Mouse (Mus musculus): ENCODE measurements around the gene Cradd.

The Cradd gene

DNA sequence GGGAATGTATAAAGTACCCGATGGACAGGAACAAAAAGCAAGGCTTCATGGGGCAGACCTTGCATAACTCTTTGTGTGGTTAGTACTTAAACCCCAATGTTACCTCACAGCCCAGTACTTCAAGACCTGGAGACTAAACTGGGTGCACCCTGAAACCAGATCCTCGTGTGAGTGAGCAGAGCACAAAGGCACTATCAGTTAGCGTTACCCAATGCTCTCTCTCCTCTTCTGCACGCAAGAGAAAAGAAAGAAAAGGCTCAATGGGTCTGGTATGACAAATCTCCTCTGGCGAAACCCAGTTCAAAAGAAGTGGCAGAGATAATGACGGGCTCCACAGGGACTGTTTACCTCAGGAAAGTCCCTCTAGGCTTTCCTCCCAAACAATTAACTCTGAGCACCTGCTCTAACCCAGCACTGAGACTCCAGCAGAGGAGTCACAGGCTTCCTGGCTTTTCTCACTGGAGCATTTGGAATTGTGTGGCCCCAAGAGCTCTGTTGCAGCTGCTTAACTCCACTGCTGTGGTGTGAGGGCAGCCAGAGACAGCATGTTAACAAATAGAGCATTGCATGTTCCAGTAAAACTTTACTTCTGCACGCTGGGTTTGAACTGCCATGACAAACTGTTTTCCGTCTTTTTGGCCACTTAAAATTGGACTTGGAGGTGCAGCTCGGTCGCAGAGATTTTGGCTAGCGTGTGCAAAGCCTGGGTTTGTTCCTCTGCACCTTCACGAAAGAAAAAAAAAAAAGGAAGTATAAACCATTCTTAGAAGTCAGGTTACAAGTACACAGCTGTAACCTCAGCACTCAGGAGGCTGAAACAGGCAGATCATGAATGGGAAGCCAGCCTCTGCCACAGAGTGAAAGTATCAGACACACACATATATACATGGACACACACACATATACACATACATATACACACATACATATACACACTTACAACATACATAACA lies 21.4 kb downstream of the Cradd start:
- peak; percentile 32 for DNase-seq (ENCODE audit: low read depth, low spot score)
- Histone ChIP-seq H3K27me3 (ENCODE audit: control insufficient read depth, insufficient read depth, low read length, poor library complexity, severe bottlenecking) (no peaks in the 10 kb centered on the region), H3K36me3 (ENCODE audit: control insufficient read depth, insufficient read depth, low read length, poor library complexity, severe bottlenecking) (no peaks in the 10 kb centered on the region)

DNA sequence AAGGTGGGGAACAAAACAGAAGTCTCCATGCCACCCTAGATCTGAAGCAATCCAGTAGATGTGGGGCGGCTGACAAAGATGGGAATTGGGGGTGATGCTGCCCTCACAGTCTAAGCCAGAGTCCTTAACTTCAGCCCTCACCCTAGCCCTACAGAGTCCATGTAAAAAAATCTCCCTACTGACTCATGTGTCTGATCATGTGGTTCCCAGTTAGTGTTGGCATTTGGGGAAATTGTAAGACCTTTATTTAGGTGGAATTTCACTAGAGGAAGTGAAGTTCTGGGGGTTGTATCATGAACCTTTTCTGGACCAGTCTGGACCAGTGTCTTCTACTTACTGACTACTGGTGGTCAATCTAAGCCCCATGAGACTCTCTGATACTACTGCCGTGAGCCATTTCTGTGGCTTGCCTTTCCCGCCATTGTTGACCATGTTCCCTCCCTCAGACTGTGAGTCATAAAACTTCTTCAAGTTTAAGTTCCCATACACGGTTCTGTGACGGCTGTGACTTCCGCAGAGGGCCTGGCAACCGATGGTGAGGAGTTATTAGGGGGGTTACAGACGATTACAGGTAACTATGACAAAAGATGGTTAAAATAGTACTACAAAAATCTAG lies 23.6 kb downstream of the Cradd start:
- Histone ChIP-seq H3K36me3 (ENCODE audit: control insufficient read depth, insufficient read depth, low read length, poor library complexity, severe bottlenecking) (no peaks in the 10 kb centered on the region), H3K27me3 (ENCODE audit: control insufficient read depth, insufficient read depth, low read length, poor library complexity, severe bottlenecking) (no peaks in the 10 kb centered on the region)
- DNase-seq (ENCODE audit: low read depth, low spot score) = no peak

DNA sequence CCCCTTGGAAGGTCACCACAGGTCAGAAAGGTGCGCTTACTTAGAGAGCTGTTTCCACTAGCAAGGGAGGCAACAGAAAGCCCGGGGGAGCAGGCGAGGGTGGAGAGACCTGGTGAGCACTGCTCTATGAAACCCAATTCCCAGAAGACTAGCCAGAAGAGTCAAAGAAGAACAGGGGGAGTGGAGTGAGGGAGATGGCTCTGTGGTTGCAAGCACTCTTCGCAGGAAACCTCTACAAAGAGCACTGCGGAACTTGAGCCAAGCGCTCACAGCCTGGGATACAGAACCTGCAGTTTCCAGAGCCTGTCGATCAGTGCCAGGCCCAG lies 24.2 kb downstream of the Cradd start:
- peak; percentile 50 for DNase-seq (ENCODE audit: low read depth, low spot score)
- H3K27me3 ChIP-seq (ENCODE audit: control insufficient read depth, insufficient read depth, low read length, poor library complexity, severe bottlenecking) = no peaks in the 10 kb centered on the region
- H3K36me3 ChIP-seq (ENCODE audit: control insufficient read depth, insufficient read depth, low read length, poor library complexity, severe bottlenecking) = no peaks in the 10 kb centered on the region

DNA sequence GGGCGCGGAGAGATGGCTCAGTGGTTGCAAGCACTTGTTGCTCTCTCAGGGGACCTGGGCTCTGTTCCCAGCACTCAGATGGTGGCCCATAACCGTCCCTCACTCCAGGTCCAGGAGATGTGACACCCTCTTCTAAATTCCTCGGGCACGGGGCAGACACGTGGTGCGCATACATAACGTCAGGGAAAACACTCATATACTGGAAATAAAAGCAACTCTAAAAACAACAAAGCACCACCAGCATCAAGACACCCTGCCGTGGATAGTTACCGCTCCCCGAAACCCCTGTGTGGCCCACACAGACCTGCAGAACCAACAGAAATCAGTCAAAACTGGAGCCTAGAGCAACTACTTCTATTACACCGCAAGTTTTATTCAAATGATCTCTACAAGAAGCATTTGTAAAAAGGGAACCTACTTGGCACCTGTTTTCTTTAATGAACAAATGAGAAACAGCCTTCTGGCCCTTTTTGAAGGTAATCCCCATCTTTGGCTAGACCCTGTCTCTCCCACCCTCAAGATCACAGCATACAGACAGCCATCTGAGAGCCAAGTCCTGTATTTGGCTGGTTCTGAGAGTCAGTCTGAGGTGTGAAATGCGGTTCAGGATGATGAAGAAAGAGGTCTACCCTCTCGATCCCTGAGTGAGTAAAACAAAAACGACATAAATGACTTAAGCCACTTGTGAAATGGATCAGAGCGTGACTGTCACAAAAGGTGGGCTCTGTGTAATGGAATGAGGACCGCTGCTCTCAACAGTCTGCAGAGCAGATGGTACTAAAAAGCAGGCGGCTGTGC lies 24.7 kb downstream of the Cradd start:
- peak; percentile 53 for DNase-seq (ENCODE audit: low read depth, low spot score)
- Histone ChIP-seq H3K36me3 (ENCODE audit: control insufficient read depth, insufficient read depth, low read length, poor library complexity, severe bottlenecking) (no peaks in the 10 kb centered on the region), H3K27me3 (ENCODE audit: control insufficient read depth, insufficient read depth, low read length, poor library complexity, severe bottlenecking) (no peaks in the 10 kb centered on the region)

DNA sequence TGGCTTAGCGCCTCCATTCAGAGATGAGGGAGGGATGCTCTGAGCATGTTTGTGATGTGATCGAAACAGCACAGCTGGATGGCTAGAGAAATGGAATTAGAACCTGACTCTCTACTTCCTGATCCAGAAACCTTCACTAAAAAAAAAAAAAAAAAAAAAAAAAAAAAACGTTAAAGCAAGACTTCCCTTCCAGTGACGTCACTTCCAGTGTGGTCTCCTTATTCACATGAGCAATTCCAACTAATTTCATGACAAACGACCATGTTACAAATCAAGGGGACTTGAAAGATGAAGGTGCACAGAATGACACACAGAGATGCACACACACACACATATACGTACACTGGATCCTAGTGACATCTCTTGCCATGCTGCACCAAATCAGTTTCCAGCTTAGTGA lies 25.4 kb downstream of the Cradd start:
- H3K36me3 ChIP-seq (ENCODE audit: control insufficient read depth, insufficient read depth, low read length, poor library complexity, severe bottlenecking) = no peaks in the 10 kb centered on the region
- peak; percentile 19 for DNase-seq (ENCODE audit: low read depth, low spot score)
- H3K27me3 ChIP-seq (ENCODE audit: control insufficient read depth, insufficient read depth, low read length, poor library complexity, severe bottlenecking) = no peaks in the 10 kb centered on the region

DNA sequence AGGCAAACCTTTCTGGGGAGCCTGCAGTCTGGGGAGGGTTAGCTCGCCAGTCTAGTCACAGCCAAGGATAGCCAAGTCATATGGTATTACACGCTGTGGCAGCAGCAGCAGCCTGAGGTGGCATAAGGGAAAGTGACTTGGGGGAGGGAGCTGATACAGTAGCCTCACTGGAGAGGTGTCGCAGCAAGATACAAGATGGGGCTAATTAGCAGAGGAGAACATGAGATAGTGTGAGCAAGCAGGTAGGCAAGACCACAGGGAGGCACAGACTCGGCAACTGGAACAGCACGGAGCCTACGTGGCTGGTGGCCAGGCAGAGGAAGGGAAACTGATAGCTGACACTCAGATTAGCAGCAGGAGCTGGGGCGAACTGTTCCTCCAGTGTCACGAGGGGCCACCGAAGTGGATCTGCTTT lies 26.2 kb downstream of the Cradd start:
- peak; percentile 56 for DNase-seq (ENCODE audit: low read depth, low spot score)
- H3K27me3 ChIP-seq (ENCODE audit: control insufficient read depth, insufficient read depth, low read length, poor library complexity, severe bottlenecking) = no peaks in the 10 kb centered on the region
- H3K36me3 ChIP-seq (ENCODE audit: control insufficient read depth, insufficient read depth, low read length, poor library complexity, severe bottlenecking) = no peaks in the 10 kb centered on the region

DNA sequence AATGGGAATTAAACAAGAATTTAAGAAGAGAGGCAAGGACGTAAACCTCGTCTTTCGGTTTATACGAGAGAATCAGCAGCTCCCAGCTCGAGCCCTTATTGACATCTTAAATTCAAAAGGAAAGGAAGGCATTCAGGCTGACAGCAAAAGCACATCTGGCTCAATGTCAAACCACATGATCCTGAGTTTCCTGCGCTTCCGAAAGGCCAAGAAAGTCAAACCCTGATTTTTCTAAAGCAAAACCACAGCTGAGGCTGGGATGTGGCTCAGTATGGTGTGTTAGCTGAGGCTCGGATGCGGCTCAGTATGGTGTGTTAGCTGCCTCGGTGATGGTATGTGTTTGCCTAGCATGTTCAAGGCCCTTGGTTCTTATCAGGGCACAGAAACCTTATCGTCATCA lies 26.9 kb downstream of the Cradd start:
- DNase-seq (ENCODE audit: low read depth, low spot score) = no peak
- H3K36me3 ChIP-seq (ENCODE audit: control insufficient read depth, insufficient read depth, low read length, poor library complexity, severe bottlenecking) = no peaks in the 10 kb centered on the region
- H3K27me3 ChIP-seq (ENCODE audit: control insufficient read depth, insufficient read depth, low read length, poor library complexity, severe bottlenecking) = no peaks in the 10 kb centered on the region

DNA sequence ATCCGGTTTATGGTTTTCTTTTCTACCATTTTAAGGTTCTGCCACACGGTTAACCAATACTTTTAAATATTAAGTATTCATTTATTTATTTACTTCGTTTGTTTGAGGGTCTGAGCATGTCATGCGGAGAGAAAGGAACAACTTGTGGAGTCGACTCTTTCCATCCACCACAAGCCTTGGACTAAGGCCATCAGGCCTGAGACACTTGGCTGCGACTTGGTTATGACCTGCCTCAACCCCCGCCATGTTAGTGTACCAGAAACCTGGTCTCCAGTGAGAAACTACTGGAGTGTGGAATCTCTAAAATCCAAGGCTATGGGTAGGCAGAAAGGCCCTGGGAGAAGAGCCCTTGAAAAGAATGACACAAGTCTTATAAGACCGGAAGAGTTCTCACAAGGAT lies 30.7 kb downstream of the Cradd start:
- H3K27me3 ChIP-seq (ENCODE audit: control insufficient read depth, insufficient read depth, low read length, poor library complexity, severe bottlenecking) = no peaks in the 10 kb centered on the region
- no peak for DNase-seq (ENCODE audit: low read depth, low spot score)
- H3K36me3 ChIP-seq (ENCODE audit: control insufficient read depth, insufficient read depth, low read length, poor library complexity, severe bottlenecking) = no peaks in the 10 kb centered on the region

DNA sequence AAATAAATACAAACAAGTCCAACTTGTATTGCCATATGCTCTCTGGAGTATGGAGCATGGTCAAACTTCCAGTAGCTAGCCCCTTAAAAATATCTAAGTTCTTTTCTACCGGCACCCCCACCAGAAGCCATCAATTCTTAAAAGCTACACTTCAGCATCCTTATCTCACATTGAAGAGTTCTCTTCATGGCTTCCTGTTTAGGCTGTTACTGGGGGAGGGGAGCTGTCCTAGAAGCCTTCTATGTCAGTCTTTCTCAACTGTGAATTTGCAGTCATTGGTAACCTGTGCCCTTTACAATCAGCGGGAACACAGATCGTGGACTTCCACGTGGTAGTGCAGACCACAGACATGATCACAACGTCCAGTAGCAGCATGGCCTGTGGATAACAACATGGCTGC lies 31.7 kb downstream of the Cradd start:
- DNase-seq (ENCODE audit: low read depth, low spot score) = no peak
- Histone ChIP-seq H3K36me3 (ENCODE audit: control insufficient read depth, insufficient read depth, low read length, poor library complexity, severe bottlenecking) (no peaks in the 10 kb centered on the region), H3K27me3 (ENCODE audit: control insufficient read depth, insufficient read depth, low read length, poor library complexity, severe bottlenecking) (no peaks in the 10 kb centered on the region)

DNA sequence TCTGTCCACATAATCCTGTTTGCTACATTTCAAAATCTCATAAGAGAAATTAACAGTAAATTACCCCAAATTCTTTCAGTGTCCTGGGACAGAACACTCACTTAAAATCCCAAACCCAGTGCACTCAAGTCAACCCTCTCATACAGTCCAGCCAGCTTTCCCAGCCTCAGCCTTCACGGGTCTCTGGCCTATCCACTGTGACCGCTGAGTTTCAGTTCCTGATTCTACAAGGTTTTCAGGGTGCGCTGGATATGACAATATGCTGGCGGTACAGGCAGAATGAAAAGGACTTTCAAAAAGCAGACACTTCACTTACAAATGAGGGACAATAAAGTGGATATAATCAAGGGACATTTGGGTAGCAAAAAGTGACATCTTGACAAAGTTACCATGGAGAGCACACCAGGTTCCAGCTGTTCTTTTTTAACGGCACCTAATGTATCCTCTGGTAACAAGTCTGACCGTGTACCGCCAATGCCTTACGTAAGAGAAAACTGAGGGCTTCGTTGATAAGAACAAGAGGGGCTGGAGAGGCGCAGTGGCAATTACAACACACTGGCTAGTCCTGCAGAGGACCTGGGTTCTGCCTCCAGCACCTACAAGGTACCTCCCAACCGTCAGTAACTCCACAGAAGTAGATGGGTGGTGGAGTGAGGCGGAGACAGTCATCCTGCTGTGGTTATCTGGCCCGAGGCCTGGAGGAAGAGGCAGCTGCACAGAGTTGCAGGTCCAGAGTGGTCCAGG lies 32.6 kb downstream of the Cradd start:
- H3K27me3 ChIP-seq (ENCODE audit: control insufficient read depth, insufficient read depth, low read length, poor library complexity, severe bottlenecking) = no peaks in the 10 kb centered on the region
- no peaks in the 10 kb centered on the region for H3K36me3 ChIP-seq (ENCODE audit: control insufficient read depth, insufficient read depth, low read length, poor library complexity, severe bottlenecking)
- peak; percentile 83 for DNase-seq (ENCODE audit: low read depth, low spot score)

DNA sequence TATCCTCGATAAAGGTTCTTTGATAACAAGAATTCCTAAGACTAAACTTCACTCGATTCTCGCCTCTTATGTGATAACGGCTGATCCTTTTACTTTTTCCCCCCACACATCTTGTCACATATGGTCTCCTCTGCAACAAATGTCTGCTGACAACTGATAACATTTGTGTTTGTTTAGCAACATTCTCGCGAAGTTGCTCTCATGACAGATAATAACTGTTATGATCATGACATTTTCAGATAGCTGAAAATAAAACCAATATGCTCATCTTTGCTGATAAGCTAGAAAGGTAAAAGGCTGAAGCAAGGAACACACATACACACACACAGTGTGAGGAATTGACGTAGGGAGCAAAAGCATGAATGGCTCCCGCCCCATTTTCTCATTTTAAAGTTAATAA lies 34.1 kb downstream of the Cradd start:
- Histone ChIP-seq H3K27me3 (ENCODE audit: control insufficient read depth, insufficient read depth, low read length, poor library complexity, severe bottlenecking) (no peaks in the 10 kb centered on the region), H3K36me3 (ENCODE audit: control insufficient read depth, insufficient read depth, low read length, poor library complexity, severe bottlenecking) (no peaks in the 10 kb centered on the region)
- DNase-seq (ENCODE audit: low read depth, low spot score) = no peak

DNA sequence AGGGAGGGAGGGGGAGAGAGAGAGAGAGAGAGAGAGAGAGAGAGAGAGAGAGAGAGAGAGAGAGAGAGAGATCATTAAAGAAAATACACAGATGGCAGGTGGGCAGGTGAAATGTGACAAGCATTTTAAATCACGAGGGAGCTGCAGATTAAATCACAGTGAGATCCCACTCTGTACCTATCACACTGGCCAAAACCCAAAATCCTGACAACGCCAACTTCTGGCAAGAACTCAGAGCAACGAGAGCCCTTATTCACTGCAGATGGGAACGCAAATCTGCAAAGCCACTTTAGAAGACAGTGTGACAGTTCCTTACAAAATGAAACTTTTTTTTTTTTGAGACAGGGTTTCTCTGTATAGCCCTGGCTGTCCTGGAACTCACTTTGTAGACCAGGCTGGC lies 35.7 kb downstream of the Cradd start:
- H3K36me3 ChIP-seq (ENCODE audit: control insufficient read depth, insufficient read depth, low read length, poor library complexity, severe bottlenecking) = no peaks in the 10 kb centered on the region
- DNase-seq (ENCODE audit: low read depth, low spot score) = no peak

DNA sequence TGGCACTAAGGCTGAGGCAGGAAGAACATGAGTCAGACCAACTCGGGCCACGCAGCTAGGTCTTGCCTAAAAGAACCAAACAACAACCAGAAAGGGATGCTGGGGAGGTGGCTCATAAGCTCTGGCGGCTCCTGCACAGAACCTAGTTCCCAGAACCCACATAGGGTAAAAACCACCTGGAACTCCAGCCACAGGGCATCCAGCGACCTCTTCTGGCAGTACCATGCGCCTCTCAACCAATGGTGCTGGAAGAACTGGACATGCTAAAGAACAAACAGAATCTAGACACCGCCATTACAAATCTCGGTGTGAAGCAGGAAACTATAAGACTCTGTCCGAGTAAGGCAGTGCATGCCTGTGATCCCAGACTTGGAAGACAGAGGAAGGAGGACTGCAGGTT lies 36.6 kb downstream of the Cradd start:
- H3K36me3 ChIP-seq (ENCODE audit: control insufficient read depth, insufficient read depth, low read length, poor library complexity, severe bottlenecking) = no peaks in the 10 kb centered on the region
- DNase-seq (ENCODE audit: low read depth, low spot score) = no peak
- H3K27me3 ChIP-seq (ENCODE audit: control insufficient read depth, insufficient read depth, low read length, poor library complexity, severe bottlenecking) = no peaks in the 10 kb centered on the region

More for the DNA sequence above, 35.7 kb downstream of the Cradd start:
- H3K27me3 ChIP-seq (ENCODE audit: control insufficient read depth, insufficient read depth, low read length, poor library complexity, severe bottlenecking) = no peaks in the 10 kb centered on the region

DNA sequence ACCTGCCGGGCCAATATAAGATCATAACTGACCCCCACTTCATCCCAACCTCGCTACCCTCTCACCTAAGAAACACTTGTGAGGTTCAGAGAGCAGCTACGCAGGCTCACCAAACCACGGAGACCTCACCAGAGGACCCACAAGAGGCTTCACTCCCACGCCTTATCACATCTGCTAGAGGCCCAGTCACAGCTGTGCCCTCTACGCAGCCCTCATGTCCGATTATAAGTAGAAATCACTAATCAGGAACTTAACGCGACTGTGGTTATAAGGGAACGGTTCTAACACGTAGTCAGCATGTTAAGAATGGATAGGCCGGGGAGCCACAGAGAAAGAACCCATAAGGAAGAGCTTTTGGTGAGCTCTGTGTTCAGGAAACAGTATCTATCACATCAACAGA lies 40.5 kb downstream of the Cradd start:
- Histone ChIP-seq H3K36me3 (ENCODE audit: control insufficient read depth, insufficient read depth, low read length, poor library complexity, severe bottlenecking) (no peaks in the 10 kb centered on the region), H3K27me3 (ENCODE audit: control insufficient read depth, insufficient read depth, low read length, poor library complexity, severe bottlenecking) (no peaks in the 10 kb centered on the region)
- DNase-seq (ENCODE audit: low read depth, low spot score) = no peak

Data from splenic B cell, adult 2 months (primary cell).